ENCODE assay signal across 9 mouse cellular contexts in genomic region chr6:30162091-30162490, GRCm38 (mm10).
DNase-seq lines count a peak whose midpoint lies in the region.
"Had no signal": no experiment of that assay in that cellular context is flagged by ENCODE, and none has a peak within 500 bp of the region (broad histone marks: within the 10 kb centered on the region; RNA-seq: fewer than 3 reads in every experiment).

No protein-coding gene starts in this region.

- DNase-seq in gastrocnemius, postnatal 10 days: peak; percentile 32
- DNase-seq in gastrocnemius, postnatal 36 days: no peak
- peak; percentile 55 for DNase-seq in lung, postnatal 10 days
- no peak for DNase-seq in lung, adult 18-20 months
- DNase-seq in adipocyte (ENCODE audit: low spot score): peak; percentile 72
- DNase-seq in ovary, postnatal 36 days (ENCODE audit: low spot score): no peak
- no peak for DNase-seq in frontal cortex, postnatal 14 days (ENCODE audit: low spot score in 2 of 2)
- DNase-seq: adrenal gland, adult 8-10 months; layer of hippocampus, postnatal 36 days had no signal

- intact Hi-C loops in gastrocnemius, postnatal 36 days (cut with DNase I): no loop called here

Comparison
In these comparisons a context has a peak if more than half of its experiments do, and no peak if none do; other contexts are left out.
1. DNase-seq: peak in gastrocnemius, postnatal 10 days (single experiment), lung, postnatal 10 days (single experiment) and adipocyte (single experiment); none in gastrocnemius, postnatal 36 days (0 of 2), lung, adult 18-20 months (0 of 2), ovary, postnatal 36 days (single experiment) and frontal cortex, postnatal 14 days (0 of 2).